Mouse (Mus musculus) cerebellum, postnatal 25 days (tissue): Measurements from ENCODE around the gene Serpina3b.

Source experiments
- DNase-seq, 2 experiments: peaks; one replicate each; pipeline ENCODE4 v3.0.0; 2021; ENCODE audit warnings: mixed read lengths in 2 of 2

Gene Serpina3b

DNA sequence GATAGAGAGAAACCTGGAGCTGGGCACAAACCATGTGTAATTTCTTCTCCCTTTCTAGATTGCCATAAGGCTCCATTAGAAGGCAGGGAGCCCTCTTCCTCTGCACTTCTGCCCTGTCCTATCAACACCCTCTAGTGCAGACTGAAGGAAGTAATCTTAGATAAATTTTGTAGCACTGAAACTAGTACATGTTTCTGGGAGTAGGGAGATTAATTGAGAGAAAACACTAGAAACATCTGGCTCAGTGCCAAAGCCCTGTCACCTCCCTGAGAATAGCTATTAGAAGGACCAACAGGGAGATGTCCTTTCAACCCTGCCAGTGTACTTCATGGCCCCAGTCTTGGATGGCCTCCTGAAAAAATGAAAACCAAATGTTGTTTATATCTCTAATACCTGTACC lies 50.8 kb downstream of the Serpina3b start:
- DNase-seq = no peak

DNA sequence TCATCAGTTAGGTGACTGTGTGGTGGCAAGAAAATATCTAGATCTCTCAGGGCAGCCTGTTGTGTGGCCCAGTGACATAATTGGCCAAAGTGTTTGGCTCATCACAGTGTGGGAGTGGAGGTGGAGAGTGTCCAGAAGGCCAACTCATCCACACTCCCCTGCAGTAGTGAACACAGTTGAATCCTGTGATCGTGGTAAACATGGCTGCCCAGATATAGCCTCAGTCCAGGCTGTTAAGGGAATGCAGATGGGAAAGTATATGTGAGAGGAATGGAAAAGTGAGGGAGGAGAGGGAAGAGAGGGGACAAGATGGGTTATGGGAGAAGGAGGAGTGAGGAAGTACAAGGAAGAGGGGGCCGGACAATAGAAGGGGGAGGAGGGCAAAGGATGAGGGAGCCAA lies 51.2 kb downstream of the Serpina3b start:
- DNase-seq = no peak

DNA sequence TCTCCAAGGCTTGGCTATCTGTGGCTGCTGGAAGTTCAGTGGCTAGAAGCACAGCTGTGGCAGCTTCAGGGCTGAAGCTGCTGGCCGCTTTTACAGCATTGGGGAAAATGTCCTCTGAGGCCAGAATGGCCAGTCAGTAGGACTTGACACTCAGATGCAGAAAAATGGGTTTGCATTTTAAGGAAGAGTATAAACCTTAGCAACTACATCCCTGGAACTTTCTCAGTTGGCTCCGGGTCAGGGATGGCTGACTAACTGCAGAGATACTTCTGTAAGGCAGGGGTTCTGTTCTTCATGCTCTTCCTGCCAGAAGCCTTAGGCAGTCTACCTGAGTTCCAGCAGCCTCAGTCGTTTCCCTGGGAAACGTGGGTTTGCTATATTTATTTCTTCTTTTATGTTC lies 57.2 kb downstream of the Serpina3b start:
- DNase-seq = no peak

DNA sequence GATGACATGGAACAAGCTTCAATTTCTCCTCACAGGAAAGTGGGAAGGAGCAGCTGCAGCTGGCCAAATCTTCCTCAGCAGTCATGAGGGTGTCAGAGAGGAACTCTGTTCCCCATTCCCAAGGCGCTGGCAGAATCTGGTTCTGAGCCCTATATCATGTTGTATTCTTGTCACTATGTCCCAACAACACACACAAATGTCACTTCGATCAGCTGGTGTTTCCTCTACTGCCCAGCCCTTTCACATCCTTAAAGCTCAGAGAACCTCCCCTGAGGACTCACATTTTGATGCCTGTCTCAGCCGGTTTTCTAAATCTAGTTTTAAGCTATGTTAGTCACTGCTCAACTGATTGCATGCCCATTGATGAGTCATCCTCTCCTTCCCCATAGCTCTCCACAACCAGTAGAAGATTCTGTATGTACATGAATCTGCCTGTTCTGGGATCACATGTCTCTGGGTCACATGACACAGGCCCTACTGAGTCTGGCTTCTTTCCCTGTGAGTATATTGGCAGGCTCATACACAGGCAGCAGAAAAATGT lies 58.3 kb downstream of the Serpina3b start:
- DNase-seq = no peak
